Mouse (Mus musculus): ENCODE measurements around the gene Med27. TPM values are rescaled to one million over a fixed set of nuclear protein-coding genes. Genes with fewer than 3 reads are reported as not detected.

Med27 gene
- polyA plus RNA-seq, 1 experiment, result 26.6 TPM

DNA sequence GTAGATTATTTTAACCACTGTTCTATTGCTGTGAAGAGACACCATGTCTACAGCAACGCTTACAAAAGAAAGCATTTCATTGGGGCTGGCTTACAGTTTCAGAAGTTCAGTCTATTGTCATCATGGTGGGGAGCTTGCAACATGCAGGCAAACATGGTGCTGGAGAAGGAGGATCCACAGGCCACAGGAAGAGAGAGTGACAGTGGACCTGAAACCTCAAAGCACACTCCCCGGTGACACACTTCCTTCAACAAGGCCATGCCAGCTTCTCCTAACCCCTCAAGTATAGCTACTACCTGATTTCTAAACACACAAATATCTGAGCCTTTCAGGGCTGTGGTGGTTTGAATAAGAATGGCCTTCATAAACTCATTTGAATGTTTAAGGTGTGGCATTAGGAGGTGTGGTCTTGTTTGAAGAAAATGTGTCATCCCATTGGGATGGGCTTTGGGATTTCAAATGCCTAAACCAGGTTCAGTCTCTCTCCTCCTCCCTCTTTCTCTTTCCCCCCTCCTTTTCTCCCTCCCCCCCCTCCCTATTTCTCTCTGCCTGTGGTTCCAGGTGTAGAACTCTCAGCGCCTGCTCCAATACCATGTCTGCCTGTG is 111.8 kb downstream of the Med27 start:
- H3K27ac ChIP-seq (ENCODE audit: insufficient read depth, low read length), result no peak overlapping the region
- H3K4me3 ChIP-seq (ENCODE audit: insufficient read depth, low read length), result no peak overlapping the region
- no peak for TF ChIP-seq POLR2A (IDR thresholded peaks at IDR 0.05; ENCODE audit: low read depth, low read length)
- no peak for TF ChIP-seq CTCF (IDR thresholded peaks at IDR 0.05; ENCODE audit: borderline replicate concordance, insufficient read depth, low read length)
- H3K4me1 ChIP-seq (ENCODE audit: control insufficient read depth, insufficient read depth, low read length), result no peaks in the 10 kb centered on the region

DNA sequence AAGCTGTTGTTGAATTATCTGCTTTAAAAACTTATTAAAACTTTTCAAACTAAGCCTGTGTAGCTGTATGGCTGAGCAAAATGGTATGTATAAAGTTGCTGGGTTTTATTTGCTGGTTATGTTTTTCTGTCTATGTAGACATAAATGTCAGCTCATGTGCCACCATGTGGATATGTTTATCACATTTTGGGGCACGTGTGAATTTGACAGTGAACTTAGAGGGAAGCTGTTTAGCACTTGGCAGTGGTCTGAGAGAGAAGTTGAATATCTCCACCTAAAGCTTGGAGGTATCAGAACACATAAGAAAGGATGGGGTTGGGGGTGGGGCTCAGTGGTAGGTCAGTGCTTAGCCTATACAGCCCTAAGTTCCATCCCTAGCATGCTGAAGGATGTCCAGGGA is 113.0 kb downstream of the Med27 start:
- Histone ChIP-seq H3K4me3 (ENCODE audit: insufficient read depth, low read length) (no peak overlapping the region), H3K4me1 (ENCODE audit: control insufficient read depth, insufficient read depth, low read length) (no peaks in the 10 kb centered on the region), H3K27ac (ENCODE audit: insufficient read depth, low read length) (no peak overlapping the region)
- TF ChIP-seq POLR2A (IDR thresholded peaks at IDR 0.05; ENCODE audit: low read depth, low read length) (no peak), CTCF (IDR thresholded peaks at IDR 0.05; ENCODE audit: borderline replicate concordance, insufficient read depth, low read length) (no peak)

DNA sequence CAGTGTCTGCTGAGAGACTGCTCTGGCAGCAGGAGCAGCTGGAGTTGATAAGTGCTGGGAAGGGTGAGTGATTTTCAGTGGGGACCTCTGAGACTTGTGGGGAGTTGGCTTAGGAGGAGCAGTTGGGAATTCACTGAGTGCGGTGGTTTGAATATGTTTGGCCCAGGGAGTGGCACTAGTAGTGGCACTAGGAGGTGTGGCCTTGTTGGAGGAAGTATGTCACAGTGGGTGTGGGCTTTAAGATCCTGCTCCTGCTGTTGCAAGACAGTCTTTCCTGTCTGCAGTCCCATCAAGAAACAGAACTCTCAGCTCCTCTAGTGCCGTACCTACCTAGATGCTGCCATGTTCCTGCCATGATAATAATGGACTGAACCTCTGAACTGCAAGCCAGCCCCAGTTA is 115.2 kb downstream of the Med27 start:
- Histone ChIP-seq H3K4me1 (ENCODE audit: control insufficient read depth, insufficient read depth, low read length) (no peaks in the 10 kb centered on the region), H3K27ac (ENCODE audit: insufficient read depth, low read length) (no peak overlapping the region), H3K4me3 (ENCODE audit: insufficient read depth, low read length) (no peak overlapping the region)
- TF ChIP-seq CTCF (IDR thresholded peaks at IDR 0.05; ENCODE audit: borderline replicate concordance, insufficient read depth, low read length) (no peak), POLR2A (IDR thresholded peaks at IDR 0.05; ENCODE audit: low read depth, low read length) (no peak)

DNA sequence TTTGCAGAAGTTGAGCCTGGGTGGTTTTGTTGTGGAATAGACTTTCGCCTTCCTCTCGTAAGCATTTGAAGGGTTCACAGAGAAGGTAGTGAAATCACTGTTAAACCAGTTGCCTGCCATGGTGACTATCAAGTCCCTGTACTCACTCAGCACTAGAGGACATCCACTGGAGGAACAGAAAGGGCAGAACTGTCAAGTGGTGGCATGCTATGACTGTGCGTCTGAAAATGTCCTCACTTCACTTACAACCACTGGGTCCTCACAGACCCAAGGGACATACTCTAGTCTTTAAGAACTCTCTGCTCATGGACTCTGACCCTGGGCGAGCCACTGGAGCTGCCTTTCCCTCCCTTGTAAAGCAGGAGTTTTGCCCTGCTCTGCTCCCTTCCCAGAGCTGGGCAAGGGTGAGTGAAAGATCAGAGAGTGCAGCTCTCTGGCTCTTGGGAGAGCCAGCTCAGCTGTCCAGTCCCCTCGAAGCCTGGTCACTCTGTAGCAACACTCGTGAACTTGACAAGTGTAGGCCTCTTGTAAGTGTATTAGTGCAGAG is 116.5 kb downstream of the Med27 start:
- TF ChIP-seq POLR2A (IDR thresholded peaks at IDR 0.05; ENCODE audit: low read depth, low read length) (no peak), CTCF (IDR thresholded peaks at IDR 0.05; ENCODE audit: borderline replicate concordance, insufficient read depth, low read length) (no peak)
- H3K4me3 ChIP-seq (ENCODE audit: insufficient read depth, low read length), result no peak overlapping the region
- no peaks in the 10 kb centered on the region for H3K4me1 ChIP-seq (ENCODE audit: control insufficient read depth, insufficient read depth, low read length)
- H3K27ac ChIP-seq (ENCODE audit: insufficient read depth, low read length), result no peak overlapping the region

DNA sequence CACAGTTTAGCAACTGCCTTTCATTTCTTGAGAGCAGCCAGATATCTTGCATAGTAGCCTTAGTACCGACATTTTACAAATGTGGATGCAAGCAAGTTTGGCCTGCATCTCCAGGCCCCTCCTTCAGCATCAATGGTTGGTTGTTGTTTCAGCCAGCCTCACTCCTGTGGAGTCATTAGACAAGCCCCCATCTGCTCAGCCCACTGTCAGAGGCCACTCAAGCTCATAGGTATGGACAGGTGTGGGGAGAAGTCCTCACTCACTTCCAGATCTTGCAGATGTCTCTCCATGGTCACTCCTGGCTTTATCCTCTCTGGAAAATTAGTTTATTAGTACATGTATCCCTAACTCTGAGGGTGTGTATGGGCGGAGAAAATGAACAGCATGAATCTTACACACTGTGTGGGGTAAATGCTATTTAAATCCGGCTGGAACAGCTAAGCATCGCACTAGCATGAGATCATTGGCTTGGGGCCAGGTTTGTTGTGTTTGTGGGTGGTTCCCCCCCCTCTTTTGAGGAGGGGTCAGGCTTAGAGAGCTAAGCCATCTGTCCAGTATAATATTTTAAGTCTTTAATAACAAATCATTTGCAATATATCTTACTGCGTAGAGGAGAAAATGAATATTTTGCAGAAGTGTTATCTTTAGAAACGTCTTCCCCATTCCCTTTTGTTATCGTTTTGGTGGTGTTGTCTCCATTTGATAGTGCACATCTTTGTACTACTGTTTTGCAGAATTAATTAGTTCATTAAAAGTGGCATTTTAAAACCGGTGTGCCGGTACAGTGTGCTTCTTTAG is 118.4 kb downstream of the Med27 start:
- TF ChIP-seq CTCF (IDR thresholded peaks at IDR 0.05; ENCODE audit: borderline replicate concordance, insufficient read depth, low read length), result no peak
- no peak for TF ChIP-seq POLR2A (IDR thresholded peaks at IDR 0.05; ENCODE audit: low read depth, low read length)
- Histone ChIP-seq H3K4me1 (ENCODE audit: control insufficient read depth, insufficient read depth, low read length) (no peaks in the 10 kb centered on the region), H3K4me3 (ENCODE audit: insufficient read depth, low read length) (no peak overlapping the region), H3K27ac (ENCODE audit: insufficient read depth, low read length) (no peak overlapping the region)

DNA sequence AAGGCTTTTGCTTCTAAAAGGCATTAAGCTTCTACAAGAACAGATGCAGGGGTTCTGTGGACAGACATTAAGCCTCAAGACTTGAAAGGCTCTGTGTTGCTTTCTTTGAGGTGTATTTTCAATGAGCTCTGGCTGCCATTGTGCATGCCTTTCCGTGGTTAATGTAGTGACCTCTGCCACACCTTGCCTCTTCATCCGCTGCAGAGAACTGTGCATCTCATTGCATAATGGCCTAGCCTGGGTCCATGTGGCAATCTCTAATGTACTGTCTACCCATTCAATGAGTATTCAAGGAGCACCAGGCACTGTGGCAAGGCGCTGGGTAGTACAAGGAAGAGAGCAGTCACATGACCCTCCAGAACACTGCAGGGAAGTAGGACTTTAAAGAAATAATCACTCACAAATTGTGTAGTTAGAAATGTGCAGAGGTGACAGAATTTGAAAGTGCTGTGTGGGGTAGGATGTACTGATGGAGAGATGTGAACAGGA is 119.1 kb downstream of the Med27 start:
- no peak overlapping the region for H3K4me3 ChIP-seq (ENCODE audit: insufficient read depth, low read length)
- no peak for TF ChIP-seq POLR2A (IDR thresholded peaks at IDR 0.05; ENCODE audit: low read depth, low read length)
- no peak for TF ChIP-seq CTCF (IDR thresholded peaks at IDR 0.05; ENCODE audit: borderline replicate concordance, insufficient read depth, low read length)
- no peaks in the 10 kb centered on the region for H3K4me1 ChIP-seq (ENCODE audit: control insufficient read depth, insufficient read depth, low read length)
- no peak overlapping the region for H3K27ac ChIP-seq (ENCODE audit: insufficient read depth, low read length)

DNA sequence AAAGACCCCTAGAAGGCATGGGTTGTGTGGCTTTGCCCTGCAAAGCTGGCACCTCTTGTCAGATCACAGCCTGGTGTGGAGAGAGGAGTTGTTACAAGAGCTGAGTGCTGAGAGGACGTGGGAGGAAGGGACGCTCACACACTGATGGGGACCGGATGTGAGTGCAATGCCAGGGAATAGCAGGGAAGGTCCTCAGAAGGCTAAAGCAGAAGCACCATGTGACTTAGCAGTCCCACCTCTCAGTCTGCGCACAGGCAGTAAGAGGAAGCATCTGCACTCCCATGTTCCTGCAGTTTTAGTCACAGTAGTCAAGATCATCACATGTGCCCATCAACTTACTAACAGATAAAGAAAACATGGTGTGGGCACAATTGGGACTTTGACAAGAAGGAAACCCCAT is 119.8 kb downstream of the Med27 start:
- no peaks in the 10 kb centered on the region for H3K4me1 ChIP-seq (ENCODE audit: control insufficient read depth, insufficient read depth, low read length)
- H3K4me3 ChIP-seq (ENCODE audit: insufficient read depth, low read length), result no peak overlapping the region
- H3K27ac ChIP-seq (ENCODE audit: insufficient read depth, low read length), result no peak overlapping the region
- TF ChIP-seq CTCF (IDR thresholded peaks at IDR 0.05; ENCODE audit: borderline replicate concordance, insufficient read depth, low read length) (no peak), POLR2A (IDR thresholded peaks at IDR 0.05; ENCODE audit: low read depth, low read length) (no peak)

DNA sequence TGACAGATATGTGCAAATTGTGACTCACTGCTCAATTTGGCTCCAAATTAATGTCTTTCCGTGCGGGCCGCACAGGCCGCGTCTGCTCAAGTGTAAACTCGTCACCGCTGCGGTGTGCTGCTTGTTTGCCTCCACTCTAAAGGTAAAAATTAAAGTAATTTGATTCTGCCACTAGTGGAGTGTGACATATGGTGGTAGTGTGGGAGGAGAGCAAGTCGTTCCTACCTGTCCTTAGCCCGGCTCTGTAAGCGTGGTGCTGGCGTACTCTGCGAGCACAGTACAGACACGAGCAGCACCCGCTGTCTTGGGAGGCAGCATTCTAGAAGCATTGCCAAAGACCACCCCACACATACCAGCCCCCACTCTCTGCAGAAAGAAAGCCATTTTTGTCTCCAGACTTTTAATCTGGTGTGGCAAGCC is 121.9 kb downstream of the Med27 start:
- no peak overlapping the region for H3K27ac ChIP-seq (ENCODE audit: insufficient read depth, low read length)
- no peaks in the 10 kb centered on the region for H3K4me1 ChIP-seq (ENCODE audit: control insufficient read depth, insufficient read depth, low read length)
- H3K4me3 ChIP-seq (ENCODE audit: insufficient read depth, low read length), result no peak overlapping the region
- TF ChIP-seq CTCF (IDR thresholded peaks at IDR 0.05; ENCODE audit: borderline replicate concordance, insufficient read depth, low read length) (no peak), POLR2A (IDR thresholded peaks at IDR 0.05; ENCODE audit: low read depth, low read length) (no peak)

DNA sequence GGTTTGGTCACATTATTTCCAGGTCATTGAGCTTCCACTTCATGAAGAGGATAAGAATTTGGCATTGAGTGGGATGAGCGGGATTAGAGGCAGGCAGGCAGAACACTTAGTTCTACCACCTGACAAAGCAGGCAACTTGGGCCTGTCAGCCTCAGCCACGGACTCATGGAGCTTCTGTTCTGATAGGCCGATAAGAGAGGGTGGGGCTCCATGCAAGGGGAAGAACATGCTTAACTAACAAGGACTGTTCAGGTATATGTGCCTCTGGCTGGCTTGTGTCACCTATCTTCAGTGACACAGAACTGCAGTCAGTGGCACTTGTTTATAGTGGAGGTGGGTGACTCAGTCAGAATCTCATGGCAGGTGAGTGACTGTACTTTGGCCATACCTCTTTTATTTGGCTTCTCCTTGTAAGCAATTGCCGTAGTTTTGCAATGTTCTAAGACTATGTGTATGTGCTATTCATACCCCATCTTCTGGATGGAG is 126.4 kb downstream of the Med27 start:
- Histone ChIP-seq H3K4me3 (ENCODE audit: insufficient read depth, low read length) (no peak overlapping the region), H3K4me1 (ENCODE audit: control insufficient read depth, insufficient read depth, low read length) (no peaks in the 10 kb centered on the region), H3K27ac (ENCODE audit: insufficient read depth, low read length) (no peak overlapping the region)
- no peak for TF ChIP-seq CTCF (IDR thresholded peaks at IDR 0.05; ENCODE audit: borderline replicate concordance, insufficient read depth, low read length)
- TF ChIP-seq POLR2A (IDR thresholded peaks at IDR 0.05; ENCODE audit: low read depth, low read length), result no peak

DNA sequence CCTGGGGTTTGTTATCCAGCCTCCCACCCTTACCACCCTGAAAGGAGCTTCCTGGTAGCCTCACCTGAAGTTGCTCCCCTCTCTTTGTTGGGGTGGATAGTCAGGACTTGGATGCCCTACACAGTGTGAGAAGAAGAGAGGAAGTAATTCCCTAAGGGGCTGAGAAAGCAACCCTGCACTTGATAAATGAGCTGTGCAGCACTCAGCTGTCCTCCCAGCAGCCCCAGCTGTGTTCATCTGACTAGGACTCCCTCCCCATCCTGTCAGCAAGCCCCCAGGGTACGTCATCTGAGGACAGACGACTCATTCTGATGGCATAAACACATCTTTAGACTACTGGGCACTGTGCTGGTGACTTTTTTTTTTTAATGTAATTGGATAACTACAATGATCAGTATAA is 127.3 kb downstream of the Med27 start:
- H3K27ac ChIP-seq (ENCODE audit: insufficient read depth, low read length), result no peak overlapping the region
- no peaks in the 10 kb centered on the region for H3K4me1 ChIP-seq (ENCODE audit: control insufficient read depth, insufficient read depth, low read length)
- TF ChIP-seq POLR2A (IDR thresholded peaks at IDR 0.05; ENCODE audit: low read depth, low read length) (no peak), CTCF (IDR thresholded peaks at IDR 0.05; ENCODE audit: borderline replicate concordance, insufficient read depth, low read length) (no peak)
- H3K4me3 ChIP-seq (ENCODE audit: insufficient read depth, low read length), result no peak overlapping the region

All from embryonic fibroblast, embryonic 13.5 days (primary cell).